Mouse (Mus musculus): ENCODE results near the gene Hist1h2bb.
"Not testable (repeated sequence)": the region's sequence is repeated elsewhere in the genome, so short reads cannot be mapped to it uniquely, and the experiment has no call there.

The Hist1h2bb gene

GRCm38 (mm10) chr13:23749563-23750121, 3.1 kb downstream of the Hist1h2bb start:
- no peak for DNase-seq (ENCODE audit: low read depth, low spot score)

- not testable (repeated sequence) for DNase-seq (ENCODE audit: low read depth, low spot score)
These were observed 4.4 kb downstream of the Hist1h2bb start, which contains the start of gene Hist1h2ab for GRCm38 (mm10) chr13:23750839-23751477. Gene Hist1h2ab (plus strand): TSS chr13:23751126.

- no peak for DNase-seq (ENCODE audit: low read depth, low spot score)
These were observed 5.0 kb downstream of the Hist1h2bb start for GRCm38 (mm10) chr13:23751478-23751956.

- DNase-seq (ENCODE audit: low read depth, low spot score): not testable (repeated sequence)
These were observed 5.7 kb downstream of the Hist1h2bb start, which contains the start of gene Hist1h3b for GRCm38 (mm10) chr13:23752067-23752741. Gene Hist1h3b (plus strand): TSS chr13:23752267.

- no peak for DNase-seq (ENCODE audit: low read depth, low spot score)
These were observed 6.2 kb downstream of the Hist1h2bb start for GRCm38 (mm10) chr13:23752742-23753172.

GRCm38 (mm10) chr13:23753314-23754078, 7.0 kb downstream of the Hist1h2bb start:
- no peak for DNase-seq (ENCODE audit: low read depth, low spot score)

GRCm38 (mm10) chr13:23755000-23755399, 8.5 kb downstream of the Hist1h2bb start:
- DNase-seq (ENCODE audit: low read depth, low spot score): no peak

GRCm38 (mm10) chr13:23756790-23757189, 10.3 kb downstream of the Hist1h2bb start, which contains the start of gene Hist1h4b:
Gene Hist1h4b (plus strand): TSS chr13:23757013.
- no peak for DNase-seq (ENCODE audit: low read depth, low spot score)

GRCm38 (mm10) chr13:23757211-23757773, 10.8 kb downstream of the Hist1h2bb start:
- no peak for DNase-seq (ENCODE audit: low read depth, low spot score)

- no peak for DNase-seq (ENCODE audit: low read depth, low spot score)
These were observed 11.4 kb downstream of the Hist1h2bb start for GRCm38 (mm10) chr13:23757921-23758320.

- no peak for DNase-seq (ENCODE audit: low read depth, low spot score)
These were observed 12.8 kb downstream of the Hist1h2bb start for GRCm38 (mm10) chr13:23759251-23759771.

- DNase-seq (ENCODE audit: low read depth, low spot score): no peak
These were observed 13.3 kb downstream of the Hist1h2bb start for GRCm38 (mm10) chr13:23759916-23760239.

- no peak for DNase-seq (ENCODE audit: low read depth, low spot score)
These were observed 13.9 kb downstream of the Hist1h2bb start for GRCm38 (mm10) chr13:23760240-23760971.

- DNase-seq (ENCODE audit: low read depth, low spot score): peak; percentile 94
These were observed 14.7 kb downstream of the Hist1h2bb start, which contains the start of gene Hist1h4a for GRCm38 (mm10) chr13:23760972-23761864. Gene Hist1h4a (minus strand): TSS chr13:23761230.

GRCm38 (mm10) chr13:23761871-23762821, 15.6 kb downstream of the Hist1h2bb start, which contains the start of gene Hist1h3a:
Gene Hist1h3a (minus strand): TSS chr13:23762386.
- not testable (repeated sequence) for DNase-seq (ENCODE audit: low read depth, low spot score)

GRCm38 (mm10) chr13:23763242-23763585, 16.7 kb downstream of the Hist1h2bb start:
- no peak for DNase-seq (ENCODE audit: low read depth, low spot score)

- peak; percentile 73 for DNase-seq (ENCODE audit: low read depth, low spot score)
These were observed 17.2 kb downstream of the Hist1h2bb start, which contains the start of gene Hist1h1a for GRCm38 (mm10) chr13:23763586-23764323. Gene Hist1h1a (plus strand): TSS chr13:23763666.
